Mouse (Mus musculus) small intestine, adult 2 months (tissue): ENCODE data around the gene Ltbp4.

Experiments
- CTCF ChIP-seq: fragments of 200-500 bp; IDR thresholded peaks from 2 replicates; pipeline ENCODE4 v1.5.1; 2012; ENCODE audit warnings: low read depth, mild to moderate bottlenecking, control low read depth, inconsistent platforms, low read length, moderate library complexity, mixed read lengths; ENCODE audit not compliant: insufficient replicate concordance, insufficient read length; ENCODE audit errors: extremely low read depth
- POLR2A ChIP-seq: fragments of 200-500 bp; IDR thresholded peaks from 2 replicates; pipeline ENCODE4 v1.6.1; 2012; ENCODE audit warnings: low read depth, mild to moderate bottlenecking, control low read depth, inconsistent platforms, low read length, moderate library complexity

- TF ChIP-seq CTCF (no peak), POLR2A (no peak)
Measured at GRCm38 (mm10) chr7:27324161-27324560, 13.3 kb downstream of the Ltbp4 start.
